Mouse (Mus musculus) monocyte, adult 2 months (primary cell): ENCODE data around the gene Pdcd2l.
A peak's percentile ranks its signal among the peaks of the same experiment; 100 is the strongest.

Experiments
- DNase-seq, 2 experiments: peaks; one replicate each; pipeline ENCODE4 v3.0.0; 2022; ENCODE audit warnings: low spot score in 2 of 2, low read depth in 1 of 2

The Pdcd2l gene

GRCm38 (mm10) chr7:34196132-34197128 is at the start of gene Pdcd2l:
Gene Pdcd2l, minus strand, starts transcription at chr7:34196661.
- peak; percentile 64 to 86 for DNase-seq

- DNase-seq = no peak
These were observed 45.7 kb upstream of the Pdcd2l start for GRCm38 (mm10) chr7:34242176-34242575.

DNA sequence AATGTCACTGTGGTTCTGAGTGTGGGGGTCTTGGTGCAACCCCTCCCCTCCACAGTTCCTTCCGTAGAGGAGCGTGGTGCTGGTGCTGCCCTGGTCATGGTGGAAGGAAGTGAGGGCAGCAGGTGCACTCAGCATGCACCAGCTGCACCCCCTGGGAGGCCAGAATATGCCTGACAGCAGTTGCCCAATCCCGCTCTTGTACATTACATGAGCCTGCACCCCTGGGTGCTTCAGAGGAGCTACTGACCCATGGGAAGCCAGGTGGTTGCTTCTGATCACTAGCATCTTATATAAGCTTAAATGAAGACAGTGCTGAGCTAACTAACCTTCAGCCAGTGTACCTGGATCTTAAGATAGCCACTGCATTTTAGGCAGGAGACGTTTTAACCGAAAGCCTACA is 41.6 kb upstream of the Pdcd2l start:
- DNase-seq = no peak

- DNase-seq = no peak
These were observed 39.1 kb upstream of the Pdcd2l start for GRCm38 (mm10) chr7:34235602-34236001.

DNA sequence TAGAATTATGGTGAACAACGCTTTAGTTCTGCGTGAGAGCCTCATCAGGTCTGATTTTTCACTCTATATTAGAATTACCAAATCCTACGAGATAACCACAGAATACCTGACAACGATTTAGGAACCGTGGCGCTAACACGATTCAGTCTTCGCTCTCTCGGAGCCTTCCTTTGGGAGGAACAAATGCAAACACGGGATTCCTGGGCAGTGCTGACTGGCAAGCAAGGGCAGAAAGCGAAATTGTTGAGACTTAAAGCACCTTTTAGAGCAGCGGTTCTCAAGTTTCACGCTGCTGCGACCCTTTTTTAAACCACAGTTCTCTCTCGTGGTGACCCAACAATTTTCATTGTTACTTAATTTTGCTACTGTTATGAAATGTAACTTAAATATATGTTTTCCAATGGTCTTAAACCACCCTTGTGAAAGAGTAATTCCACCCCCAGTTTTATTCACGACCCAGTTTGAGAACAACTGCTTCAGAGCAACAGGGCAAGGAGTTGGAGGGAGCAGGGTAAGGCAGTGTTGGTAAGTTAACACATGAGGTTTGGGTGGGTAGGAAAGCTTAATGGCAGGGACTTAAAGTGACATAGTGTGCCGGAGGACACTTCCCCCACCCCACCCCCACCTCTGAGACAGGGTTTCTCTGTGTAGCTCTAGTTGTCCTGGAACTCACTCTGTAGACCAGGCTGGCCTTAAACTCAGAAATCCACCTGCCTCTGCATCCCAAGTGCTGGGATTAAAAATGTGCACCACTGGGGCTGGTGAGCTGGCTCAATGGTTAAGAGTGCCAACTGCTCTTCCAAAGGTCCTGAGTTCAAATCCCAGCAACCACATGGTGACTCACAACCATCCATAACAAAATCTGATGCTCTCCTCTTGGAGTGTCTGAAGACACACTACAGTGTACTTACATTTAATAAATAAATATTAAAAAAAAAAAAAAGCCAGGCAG is 38.4 kb upstream of the Pdcd2l start:
- no peak for DNase-seq

DNA sequence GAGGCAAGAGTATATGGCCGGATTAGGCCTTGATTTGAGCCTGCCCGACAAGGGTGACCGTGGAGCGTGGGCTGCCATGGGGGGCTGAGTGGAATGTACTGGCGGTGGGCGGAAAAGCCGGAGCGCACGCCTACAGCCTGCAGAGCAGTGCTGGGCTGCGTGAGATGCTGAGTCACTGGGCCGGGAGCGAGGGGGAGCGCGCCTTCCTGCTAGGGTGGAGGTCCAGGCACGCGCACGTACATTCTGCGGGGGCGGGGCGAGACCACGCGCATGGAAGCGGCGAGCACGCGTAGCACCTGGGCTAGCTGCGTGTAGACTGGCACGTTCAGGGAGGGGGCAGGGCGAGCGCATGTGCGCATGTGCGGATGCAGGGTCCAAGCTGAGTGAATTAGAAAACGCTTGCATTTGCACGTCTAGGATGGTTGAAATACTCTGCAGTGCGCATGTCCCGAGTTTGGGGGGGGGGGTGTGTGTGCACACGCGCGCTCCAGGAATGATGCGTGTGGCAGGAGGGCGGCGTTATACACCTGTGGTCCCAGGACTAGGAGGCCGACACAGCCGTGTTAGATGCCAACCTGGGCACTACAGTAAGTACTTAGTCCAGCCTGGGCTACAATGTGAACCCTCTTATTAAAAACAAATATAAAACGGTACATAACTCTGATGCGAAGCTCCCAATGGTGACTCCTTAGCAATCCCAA is 37.6 kb upstream of the Pdcd2l start:
- DNase-seq = peak; percentile 73 to 78

GRCm38 (mm10) chr7:34232785-34233725 is 36.6 kb upstream of the Pdcd2l start:
- DNase-seq = no peak

GRCm38 (mm10) chr7:34230116-34230515 is 33.7 kb upstream of the Pdcd2l start, which contains the start of gene Gpi1:
Gene Gpi1, minus strand, starts transcription at chr7:34230336.
- DNase-seq = peak; percentile 24 to 50

- no peak for DNase-seq
These were observed 33.2 kb upstream of the Pdcd2l start for GRCm38 (mm10) chr7:34229691-34230111.

DNA sequence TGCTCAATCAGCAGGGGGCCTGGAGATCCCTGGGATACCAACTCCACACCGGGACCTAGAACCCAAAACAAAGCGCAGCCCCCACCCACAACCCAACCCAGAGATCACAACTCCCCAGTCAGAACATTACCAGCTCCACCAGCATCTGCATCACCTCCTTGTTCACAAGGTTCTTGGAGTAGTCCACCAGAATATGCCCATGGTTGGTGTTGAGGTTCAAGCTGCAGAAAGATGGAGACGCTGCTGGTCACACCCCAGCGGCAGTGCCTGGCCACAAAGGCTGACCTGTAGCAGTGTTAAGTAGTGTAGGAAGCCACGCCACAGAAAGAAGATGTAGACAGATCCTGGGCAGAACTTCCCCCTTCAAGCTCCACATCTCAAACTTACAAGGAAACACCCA is 32.7 kb upstream of the Pdcd2l start:
- DNase-seq = no peak

- DNase-seq = no peak
These were observed 32.2 kb upstream of the Pdcd2l start for GRCm38 (mm10) chr7:34228641-34229040.

DNA sequence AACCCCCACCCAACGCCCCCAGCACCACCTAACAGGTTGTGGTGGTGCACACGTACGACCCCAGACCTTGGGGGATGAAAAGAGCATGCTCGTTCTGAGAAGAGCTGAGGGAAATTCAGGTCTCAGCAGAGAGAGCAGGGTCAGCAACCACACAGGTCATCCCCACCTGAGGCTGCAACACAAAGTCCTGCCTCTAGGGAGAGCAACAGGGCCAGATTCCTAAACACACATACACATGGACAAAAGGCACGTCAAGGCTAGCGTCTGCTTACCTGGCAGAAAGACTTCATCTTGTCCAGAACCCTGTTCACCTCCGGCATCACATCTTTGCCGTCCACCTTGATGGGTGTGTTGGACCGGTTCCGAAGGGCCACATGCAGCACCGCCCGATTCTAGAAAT is 30.4 kb upstream of the Pdcd2l start:
- DNase-seq = no peak

- no peak for DNase-seq
These were observed 29.6 kb upstream of the Pdcd2l start for GRCm38 (mm10) chr7:34226086-34226485.

DNA sequence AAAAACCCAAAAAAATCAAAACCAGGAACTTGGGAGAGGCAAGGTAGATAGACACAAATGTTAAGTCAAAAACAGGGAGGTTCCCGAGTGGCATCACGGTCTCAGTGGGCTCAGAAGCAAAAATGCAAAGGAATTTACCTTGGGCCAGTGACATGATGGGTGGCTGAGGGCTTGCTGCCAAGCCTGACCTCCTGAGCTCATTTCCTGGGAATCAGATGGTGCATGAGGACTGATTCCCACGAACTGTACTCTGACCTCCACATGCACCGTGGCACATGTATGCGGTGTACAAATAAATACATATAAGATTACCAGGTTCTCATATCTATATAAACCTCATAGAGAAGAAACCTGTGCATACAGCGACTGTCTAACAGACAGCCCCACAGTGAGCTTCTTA is 27.8 kb upstream of the Pdcd2l start:
- no peak for DNase-seq

GRCm38 (mm10) chr7:34222340-34222739 is 25.9 kb upstream of the Pdcd2l start:
- DNase-seq = no peak

- DNase-seq = no peak
These were observed 25.3 kb upstream of the Pdcd2l start for GRCm38 (mm10) chr7:34221594-34222250.

- DNase-seq = no peak
These were observed 22.0 kb upstream of the Pdcd2l start for GRCm38 (mm10) chr7:34218496-34218895.

DNA sequence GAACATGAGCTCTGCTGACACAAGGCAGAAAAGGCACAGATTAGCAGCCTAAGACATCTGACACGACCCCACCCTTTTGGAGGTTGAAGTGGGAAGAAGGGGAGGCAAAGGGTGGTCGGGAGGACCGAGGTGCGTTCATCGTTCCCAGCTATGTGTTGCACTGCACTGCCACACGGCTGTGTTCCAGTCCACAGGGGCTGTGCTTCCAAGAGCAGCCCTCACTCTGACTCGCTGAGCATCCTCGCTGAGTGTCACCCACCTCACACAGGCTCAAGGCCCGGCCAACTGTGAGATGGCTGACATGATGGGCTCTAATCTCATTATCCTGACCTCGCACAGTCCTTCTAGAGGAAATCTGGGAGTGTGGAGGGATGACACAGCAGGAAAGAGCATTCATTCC is 20.0 kb upstream of the Pdcd2l start:
- DNase-seq = no peak

DNA sequence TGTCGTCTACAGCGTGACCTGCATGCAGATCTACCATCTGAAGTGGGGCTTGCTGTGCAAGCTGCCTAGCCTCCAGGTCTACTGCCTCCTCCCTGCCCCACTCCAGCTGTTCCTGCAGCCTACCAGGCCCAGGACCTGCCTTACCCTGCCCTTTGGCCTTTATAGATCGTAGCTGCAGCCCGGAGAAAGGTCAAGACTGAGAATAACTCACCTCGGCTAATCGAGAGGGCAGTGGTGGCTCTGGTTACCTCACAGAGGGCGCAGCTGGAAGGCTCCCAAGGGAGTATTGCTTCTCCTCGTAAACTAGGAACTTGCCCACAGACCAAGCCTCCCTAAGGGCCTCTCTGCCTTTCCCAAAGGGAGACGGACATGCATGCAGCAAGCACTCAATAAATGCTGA is 19.0 kb upstream of the Pdcd2l start:
- no peak for DNase-seq
